Mouse (Mus musculus) liver, adult (tissue): Measurements from ENCODE around the gene Rpl3.

Source experiments
- GATA4 ChIP-seq: IDR thresholded peaks from 2 replicates; pipeline ENCODE4 v1.6.1; 2014; ENCODE audit warnings: mild to moderate bottlenecking, low read length; ENCODE audit not compliant: insufficient replicate concordance

Rpl3 gene

GRCm38 (mm10) chr15:80045749-80046148 lies 45.9 kb downstream of the Rpl3 start:
- TF ChIP-seq GATA4, result no peak

DNA sequence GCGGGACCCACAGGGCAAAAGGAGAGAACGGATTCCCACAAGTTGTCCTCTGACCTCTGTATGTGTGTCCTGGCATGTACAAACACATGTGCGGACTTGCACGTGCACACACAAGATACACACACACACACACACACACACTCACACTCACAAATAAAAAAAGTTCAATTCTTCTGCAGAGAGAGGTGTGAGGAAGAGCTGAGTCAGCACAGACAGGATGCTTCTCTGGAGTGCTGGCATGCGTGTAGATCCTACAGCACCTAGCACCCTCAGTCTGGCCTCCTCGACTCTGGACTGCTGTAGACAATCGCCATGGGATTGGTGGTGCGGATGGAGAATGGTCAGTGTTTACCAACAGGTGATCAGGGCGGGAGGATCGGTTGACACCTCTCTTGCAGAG lies 47.4 kb downstream of the Rpl3 start:
- TF ChIP-seq GATA4, result no peak

DNA sequence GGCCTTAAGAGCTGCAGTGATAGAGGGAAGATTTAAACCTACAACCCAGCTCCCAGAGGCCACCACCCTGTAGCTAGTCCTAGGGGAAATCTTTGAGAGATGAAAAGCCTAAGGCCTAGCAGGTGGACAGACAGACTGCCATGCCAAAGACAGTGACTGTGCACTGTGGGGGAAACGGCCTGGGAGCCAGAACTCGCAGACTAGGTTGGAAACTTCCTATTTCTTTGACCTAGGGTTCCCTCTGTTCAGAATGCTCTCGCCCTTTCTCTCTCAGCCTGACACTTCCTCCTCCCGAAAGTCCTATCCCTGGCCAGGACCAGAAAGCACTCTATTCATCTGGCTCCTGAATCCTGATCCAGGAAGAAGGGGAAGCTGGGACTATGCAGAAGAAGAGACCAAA lies 49.5 kb downstream of the Rpl3 start:
- no peak for TF ChIP-seq GATA4

- TF ChIP-seq GATA4, result no peak
These were observed 53.6 kb downstream of the Rpl3 start for GRCm38 (mm10) chr15:80038110-80038391.

DNA sequence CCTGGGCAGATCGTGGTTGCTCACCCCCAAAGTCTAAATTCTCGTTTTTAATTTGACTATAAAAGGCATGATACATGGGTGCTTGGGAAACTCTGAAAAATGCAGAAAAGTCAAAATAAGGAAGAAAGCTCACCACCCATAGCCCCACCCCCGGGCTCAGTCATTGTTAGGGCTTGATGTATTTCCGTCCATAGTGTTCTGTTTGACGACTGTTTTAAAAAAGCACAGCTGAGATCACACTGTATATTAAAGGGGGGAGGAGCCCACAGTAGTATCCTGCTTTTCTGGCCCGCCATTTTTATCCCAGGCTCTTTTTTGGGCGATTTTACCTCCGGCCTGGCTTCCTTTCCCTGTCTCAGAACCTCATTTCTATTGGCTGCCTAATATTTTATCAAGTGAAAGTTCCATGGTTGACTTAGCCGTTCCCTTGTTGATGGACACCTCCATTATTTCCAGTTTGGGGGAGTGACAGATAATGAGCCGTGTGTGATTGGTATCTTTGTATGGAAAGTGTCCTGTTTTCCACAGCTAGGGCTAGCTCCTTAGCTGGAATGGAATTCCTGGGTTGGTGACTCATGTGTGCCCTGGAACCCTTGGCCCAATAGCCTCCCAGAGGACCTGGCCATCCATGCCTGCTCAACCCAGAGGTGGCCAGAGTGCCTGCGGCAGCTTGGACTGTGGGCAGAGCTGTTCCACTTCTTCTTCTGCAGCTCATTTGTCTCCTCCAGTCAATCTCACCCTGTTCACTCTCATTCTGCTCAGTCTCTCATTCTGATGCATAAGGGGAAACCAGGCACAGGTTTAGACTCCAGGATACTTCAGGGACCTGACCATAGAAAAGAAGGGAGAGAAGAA lies 54.2 kb downstream of the Rpl3 start:
- no peak for TF ChIP-seq GATA4

- no peak for TF ChIP-seq GATA4
These were observed 56.3 kb downstream of the Rpl3 start for GRCm38 (mm10) chr15:80035341-80035885.

- TF ChIP-seq GATA4, result no peak
These were observed 56.8 kb downstream of the Rpl3 start for GRCm38 (mm10) chr15:80034913-80035312.

- no peak for TF ChIP-seq GATA4
These were observed 57.3 kb downstream of the Rpl3 start for GRCm38 (mm10) chr15:80034366-80034765.

GRCm38 (mm10) chr15:80031133-80031532 lies 60.5 kb downstream of the Rpl3 start:
- no peak for TF ChIP-seq GATA4

DNA sequence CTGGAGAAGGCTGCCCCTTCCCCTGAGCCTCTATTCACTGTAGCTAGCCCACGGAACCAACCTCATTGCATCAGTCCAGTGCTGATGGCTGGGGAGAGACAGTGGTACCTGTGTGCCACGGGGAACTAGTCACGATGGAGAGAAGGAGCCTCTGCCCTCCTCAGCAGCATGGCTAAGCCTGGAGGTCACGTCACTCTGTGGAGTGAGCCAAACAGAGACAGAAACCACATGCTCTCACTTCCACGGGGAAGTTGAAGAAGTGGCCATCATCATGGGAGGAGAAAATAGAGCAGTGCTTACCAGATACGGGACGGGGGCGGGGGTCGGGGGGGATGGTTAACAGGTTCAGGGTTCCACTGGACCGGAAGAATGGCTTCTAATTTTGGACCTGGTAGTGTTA lies 61.3 kb downstream of the Rpl3 start:
- TF ChIP-seq GATA4, result no peak

- no peak for TF ChIP-seq GATA4
These were observed 62.8 kb downstream of the Rpl3 start for GRCm38 (mm10) chr15:80028862-80029261.
